Mouse (Mus musculus) mature B cell (primary cell): Measurements from ENCODE around the gene Cit.

Experiments
- in situ Hi-C: fragments of 300-500 bp; cut with MboI; formaldehyde crosslinking; loops from 2 replicates; pipeline ENCODE4 v1.14.3; 2019

Cit gene

GRCm38 (mm10) chr5:115961809-115962208, 116.7 kb downstream of the Cit start:
- in situ Hi-C loops: no loop called here

DNA sequence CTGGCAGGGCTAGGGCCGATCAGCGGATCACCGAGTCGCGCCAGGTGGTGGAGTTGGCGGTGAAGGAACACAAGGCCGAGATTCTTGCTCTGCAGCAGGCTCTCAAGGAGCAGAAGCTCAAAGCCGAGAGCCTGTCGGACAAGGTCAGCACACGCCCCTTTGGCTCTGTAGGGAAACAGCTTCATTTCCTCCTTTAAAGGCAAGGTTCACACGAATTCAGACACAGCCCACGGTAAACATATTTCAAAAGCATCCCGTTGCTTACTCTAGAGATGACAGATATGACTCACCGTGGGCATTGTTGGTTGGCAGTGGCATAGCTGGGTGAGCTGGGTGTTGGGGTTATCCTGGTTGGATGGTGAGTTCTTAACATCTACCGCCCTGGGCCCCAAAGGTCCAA, 126.2 kb downstream of the Cit start:
- in situ Hi-C loops: no loop called here

- in situ Hi-C loops: no loop called here
These were observed 130.6 kb downstream of the Cit start for GRCm38 (mm10) chr5:115975672-115976071.

DNA sequence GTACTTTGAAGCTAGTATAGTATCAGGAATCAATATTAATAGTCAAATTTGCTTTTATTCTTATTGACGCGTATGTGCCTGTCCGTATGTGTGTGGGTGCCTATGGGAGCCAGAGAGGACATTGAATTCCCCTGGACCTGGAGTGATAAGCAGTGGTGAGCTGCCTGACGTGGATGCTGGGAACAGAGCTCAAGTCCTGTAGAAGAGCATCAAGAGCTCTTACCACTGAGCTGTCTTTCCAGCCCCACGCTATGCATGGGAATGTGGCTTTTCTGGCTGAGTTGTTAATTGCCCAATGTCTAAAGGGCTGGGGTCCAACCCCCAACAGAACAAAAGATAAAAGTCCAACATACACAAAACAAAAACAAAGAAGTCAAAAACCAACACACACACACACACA, 131.4 kb downstream of the Cit start:
- in situ Hi-C loops: no loop called here

DNA sequence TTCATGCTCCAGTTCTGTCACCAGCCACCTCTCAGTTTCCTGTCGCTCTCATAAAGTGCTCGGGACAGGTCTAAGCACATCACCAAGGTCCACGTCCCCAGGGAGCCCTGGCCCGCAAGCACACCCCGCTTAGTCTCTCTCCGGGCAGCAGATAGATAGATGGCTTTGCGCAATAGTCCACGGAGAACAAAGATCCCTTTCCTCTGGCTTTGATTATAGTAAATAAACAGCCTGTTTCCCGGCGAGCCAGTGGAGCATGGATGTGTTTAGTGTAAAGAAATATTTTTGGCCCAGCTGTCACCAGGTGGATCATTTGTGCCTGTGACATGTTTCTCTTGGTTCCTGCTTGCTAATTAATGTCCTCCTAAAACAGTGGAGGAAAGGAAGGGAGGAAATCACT, 132.2 kb downstream of the Cit start:
- in situ Hi-C loops: no loop called here

- in situ Hi-C loops: no loop called here
These were observed 132.7 kb downstream of the Cit start for GRCm38 (mm10) chr5:115977757-115978156.

GRCm38 (mm10) chr5:115978255-115978654, 133.2 kb downstream of the Cit start:
- in situ Hi-C loops: no loop called here

DNA sequence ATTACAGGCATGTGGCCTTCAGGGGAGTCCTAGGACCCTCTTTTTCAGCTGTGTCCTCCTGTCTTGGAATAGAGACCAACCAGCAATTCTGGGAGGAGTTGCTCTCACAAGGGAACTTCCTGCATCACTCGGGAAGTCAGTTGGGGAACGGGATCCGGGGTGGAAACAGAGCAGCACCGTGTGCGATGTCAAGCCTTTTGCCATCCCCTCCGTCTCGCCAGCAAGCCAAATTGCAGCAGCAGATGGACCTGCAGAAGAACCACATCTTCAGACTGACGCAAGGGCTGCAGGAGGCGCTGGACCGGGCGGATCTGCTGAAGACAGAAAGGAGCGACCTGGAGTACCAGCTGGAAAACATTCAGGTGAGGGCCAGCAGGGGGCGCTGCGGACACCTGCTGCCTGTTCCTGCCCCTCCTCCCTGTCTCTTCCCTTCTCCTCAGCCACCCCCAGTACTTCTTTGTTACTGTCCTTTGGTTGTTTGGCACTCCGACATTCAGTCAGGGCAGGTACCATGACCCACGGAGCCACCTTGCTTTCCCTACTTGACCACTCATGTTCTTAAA, 134.1 kb downstream of the Cit start:
- in situ Hi-C loops: no loop called here

DNA sequence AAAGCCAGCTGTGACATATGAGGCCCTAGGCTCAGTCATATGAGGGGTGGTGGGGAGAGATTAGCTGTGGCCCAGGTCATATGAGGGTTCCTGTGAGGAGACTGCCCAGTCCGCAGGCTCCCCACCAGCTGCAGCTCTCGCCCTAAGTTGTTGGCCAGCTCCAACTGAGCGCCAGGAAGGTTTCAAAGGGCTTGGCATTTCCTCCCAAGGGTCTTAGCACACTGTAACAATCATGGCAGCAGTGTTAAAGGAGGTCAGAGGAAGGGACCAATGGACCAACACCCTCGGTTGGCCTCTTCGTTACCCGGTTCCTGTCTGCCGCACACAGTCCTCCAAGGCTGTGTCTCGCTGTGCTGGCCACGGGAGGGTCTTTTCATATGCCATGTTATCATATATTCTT, 135.5 kb downstream of the Cit start:
- in situ Hi-C loops: no loop called here

DNA sequence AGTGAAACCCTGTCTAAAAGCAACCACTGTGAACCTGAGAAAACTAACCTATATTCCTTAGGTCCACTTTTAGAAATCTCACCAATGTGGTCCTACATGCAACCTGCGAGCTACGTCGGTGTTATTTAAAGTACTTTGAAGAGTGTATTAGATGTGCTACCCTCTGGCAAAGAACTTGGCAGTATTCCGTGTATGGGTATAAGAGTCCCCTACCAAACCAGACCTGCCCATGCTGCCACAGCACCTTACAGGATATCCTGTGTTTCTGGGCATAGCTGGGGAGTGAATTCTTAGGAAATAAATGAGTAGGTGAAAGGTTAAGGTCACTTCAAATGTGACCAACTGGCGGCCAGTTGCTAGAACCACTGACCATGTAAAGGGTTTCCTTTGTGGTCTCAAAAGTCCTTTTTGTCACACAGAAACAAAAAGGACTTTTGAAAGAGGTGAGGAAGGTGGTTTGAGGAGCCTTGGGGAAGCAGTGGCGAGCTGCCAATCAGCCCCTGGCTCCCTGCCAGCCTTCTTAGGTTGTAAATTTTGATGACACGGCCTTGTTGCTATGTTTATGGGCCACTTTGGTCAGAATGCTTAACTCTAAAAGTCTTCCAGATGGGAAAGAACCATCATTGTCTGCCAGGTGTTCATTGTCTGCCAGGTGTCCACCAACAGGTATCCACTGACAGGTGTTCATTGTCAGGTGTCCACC, 137.7 kb downstream of the Cit start:
- in situ Hi-C loops: no loop called here

GRCm38 (mm10) chr5:115984392-115984791, 139.3 kb downstream of the Cit start:
- in situ Hi-C loops: no loop called here

- in situ Hi-C loops: no loop called here
These were observed 140.0 kb downstream of the Cit start for GRCm38 (mm10) chr5:115985101-115985500.

DNA sequence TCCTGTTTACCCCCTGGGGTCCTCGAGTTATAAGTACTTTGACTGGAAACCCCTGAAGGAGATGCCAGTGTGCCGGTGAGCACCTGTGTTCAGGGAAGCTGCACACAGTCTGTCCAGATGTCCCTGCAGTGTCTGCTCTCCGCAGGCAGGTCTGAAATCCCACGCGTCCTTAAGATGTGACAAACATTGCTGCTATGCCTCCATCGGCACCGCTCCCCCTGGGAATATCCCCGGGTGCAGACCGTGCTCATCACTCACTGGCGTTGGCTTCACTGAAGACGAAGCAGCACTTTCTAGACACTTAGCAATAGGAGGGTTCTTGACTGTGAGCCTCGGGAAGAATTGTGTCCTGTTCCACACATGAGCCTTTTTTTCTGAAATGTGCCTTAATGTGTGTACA, 142.2 kb downstream of the Cit start:
- in situ Hi-C loops: no loop called here

- in situ Hi-C loops: no loop called here
These were observed 146.6 kb downstream of the Cit start for GRCm38 (mm10) chr5:115991717-115992116.

DNA sequence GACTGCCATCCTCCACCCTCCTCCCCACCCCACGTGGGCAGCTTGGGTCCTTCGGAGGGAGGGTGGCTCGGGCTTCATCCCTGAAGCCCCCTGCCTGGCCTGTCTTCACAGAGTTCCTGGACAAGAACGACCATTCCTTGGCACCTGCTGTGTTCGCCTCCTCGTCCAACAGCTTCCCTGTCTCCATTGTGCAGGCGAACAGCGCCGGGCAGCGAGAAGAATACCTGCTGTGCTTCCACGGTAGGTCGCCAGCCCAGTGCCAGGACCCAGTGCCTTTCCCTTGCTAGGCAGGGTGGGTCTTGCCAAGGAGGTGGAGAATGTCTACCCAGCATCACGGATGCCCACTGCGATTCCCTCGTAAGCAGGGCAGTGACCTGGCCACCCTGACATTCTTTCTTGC, 149.0 kb downstream of the Cit start:
- in situ Hi-C loops: no loop called here

GRCm38 (mm10) chr5:115997376-115997775, 152.3 kb downstream of the Cit start:
- in situ Hi-C loops: no loop called here

- in situ Hi-C loops: no loop called here
These were observed 158.1 kb downstream of the Cit start for GRCm38 (mm10) chr5:116003154-116003553.

- in situ Hi-C loops: no loop called here
These were observed 158.7 kb downstream of the Cit start for GRCm38 (mm10) chr5:116003825-116004224.

DNA sequence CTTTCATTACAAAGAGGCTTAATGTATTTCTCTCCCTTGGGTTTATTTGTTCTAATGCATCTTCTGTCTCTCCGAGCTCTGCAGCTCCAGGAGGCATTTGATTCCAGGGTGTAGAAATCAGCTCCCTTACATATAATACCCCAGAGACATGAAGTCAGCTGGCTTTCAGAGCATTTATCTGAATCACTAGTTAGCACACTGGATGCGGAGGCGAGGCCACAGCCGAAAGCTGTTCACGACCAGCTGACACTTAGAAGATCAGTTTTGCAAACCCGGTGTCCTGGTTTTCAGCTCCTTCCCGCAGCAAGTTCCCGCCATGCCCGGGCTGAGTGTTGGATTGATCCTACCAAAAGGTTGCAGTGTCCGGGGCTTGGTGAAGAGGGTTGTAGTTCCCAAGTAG, 159.2 kb downstream of the Cit start:
- in situ Hi-C loops: no loop called here

GRCm38 (mm10) chr5:116006324-116007099, 161.4 kb downstream of the Cit start:
- in situ Hi-C loops: no loop called here

DNA sequence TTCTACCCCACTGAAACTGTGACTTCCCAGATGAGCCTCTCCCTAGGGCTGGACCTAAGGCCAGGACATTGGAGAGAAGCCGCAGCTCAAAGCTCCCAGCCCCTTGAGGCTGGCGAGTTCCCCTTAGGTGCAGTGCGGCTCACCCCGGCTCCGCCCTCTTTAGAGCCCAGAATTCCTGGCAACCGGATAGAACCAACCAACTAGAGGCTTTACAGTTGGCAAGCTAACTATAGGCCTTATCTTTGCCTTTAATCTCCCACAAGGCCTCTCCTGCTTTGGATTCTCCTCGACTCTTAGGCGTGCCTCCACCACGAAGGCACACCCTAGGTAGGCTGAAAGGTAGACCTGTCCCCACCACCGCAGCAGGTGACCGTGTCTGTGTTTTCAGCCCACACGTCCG, 162.6 kb downstream of the Cit start:
- in situ Hi-C loops: no loop called here

DNA sequence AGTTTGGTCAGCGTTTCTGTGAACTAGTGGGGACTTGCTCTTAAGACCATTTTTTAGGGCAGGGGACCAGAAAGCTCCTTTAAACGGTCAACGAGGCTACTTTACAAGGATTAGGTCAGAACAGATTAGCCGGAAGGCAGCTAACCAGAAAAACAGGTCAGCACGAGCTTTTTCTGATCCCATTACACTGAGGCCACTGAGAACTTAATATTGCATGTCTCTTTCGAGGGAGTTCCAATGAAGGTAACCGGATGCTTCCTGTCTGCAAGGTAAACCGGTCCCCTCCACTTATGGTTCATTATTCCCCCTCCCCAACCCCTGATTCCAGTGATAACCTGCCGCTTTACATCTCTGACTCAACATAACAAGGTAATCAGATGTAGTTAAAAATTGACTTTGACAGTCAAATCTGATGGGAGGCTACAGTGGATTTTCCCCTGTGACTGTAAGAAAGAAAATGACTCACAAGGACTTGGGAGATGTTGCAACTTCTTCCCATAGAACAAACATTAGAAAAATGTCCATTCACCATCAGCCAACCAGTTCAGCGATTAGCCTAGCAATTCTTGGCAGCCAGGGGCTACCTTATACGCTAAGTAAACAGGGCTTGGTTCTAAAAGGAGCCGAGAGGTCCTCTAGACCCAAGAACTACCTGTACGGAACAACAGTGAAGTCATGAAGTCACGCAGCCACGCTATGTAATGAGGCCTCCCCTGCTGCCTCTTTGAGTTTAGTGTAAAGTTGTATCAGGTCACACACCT, 164.2 kb downstream of the Cit start:
- in situ Hi-C loops: no loop called here
